Mouse (Mus musculus) kidney, postnatal 14 days (tissue): ENCODE data around the gene Foxq1.

Source experiments
- DNase-seq: peaks from one replicate; pipeline ENCODE4 v3.0.0; 2022; ENCODE audit warnings: mixed read lengths

The Foxq1 gene

GRCm38 (mm10) chr13:31572806-31573508 is 17.0 kb downstream of the Foxq1 start:
- no peak for DNase-seq

DNA sequence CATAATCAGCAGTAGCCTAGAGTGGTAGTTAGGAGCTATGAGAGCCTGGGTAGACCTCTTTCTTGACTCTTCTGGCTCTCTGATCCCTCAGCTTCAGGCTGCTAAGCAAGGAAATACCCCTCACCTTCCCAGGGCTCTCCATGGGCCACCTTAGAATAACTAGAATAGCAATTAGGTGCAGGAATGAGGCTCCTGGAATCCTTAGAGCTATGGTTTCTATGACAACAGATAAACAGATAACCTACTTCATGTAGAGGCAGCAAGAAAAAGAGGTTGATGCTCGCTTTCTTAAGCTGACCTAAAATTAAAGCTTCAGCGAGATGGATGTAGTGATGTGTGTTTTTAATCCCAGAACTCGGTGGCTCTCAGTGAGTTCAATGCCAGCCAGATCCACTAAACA is 18.7 kb downstream of the Foxq1 start:
- DNase-seq = no peak

DNA sequence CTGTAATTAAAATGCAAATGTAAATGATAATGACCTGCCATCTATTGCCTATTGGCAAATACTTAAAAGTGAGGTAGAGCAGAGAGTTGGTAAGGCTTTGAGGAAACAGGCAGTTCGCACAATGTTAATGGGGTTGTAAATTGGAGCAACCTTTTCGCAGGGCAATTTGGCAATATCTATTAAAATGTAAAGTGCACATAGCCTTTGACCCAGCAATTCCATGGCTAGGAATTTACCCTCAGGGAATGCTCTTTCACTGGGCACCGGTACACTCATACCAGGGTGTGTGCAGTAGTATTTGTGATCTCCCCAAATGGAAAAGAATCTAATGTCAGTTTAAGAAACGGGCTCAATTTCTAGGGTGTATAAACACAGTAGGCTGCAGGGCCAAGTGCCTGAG is 20.8 kb downstream of the Foxq1 start:
- no peak for DNase-seq

DNA sequence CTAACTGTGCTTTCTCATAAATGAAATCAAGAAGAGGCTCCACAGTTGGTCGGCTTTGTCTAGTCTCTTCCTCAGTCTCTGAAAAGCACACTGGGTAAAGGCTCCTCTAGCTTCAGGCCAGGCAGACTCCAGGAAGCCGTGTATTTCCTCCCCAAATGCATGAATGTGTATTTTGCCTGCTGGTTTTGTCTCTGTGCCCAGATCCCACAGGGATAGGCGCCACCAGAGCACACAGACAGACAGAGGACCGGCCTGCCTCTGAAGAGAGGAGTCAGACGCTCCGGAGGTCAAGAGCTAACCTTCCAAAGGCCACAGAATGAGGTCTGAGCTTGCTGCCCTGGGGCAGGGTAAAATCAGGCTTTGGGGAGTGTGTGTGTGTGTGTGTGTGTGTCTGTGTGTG is 21.6 kb downstream of the Foxq1 start:
- no peak for DNase-seq

- DNase-seq = peak; percentile 79
Measured at GRCm38 (mm10) chr13:31578389-31578788, 22.5 kb downstream of the Foxq1 start.

DNA sequence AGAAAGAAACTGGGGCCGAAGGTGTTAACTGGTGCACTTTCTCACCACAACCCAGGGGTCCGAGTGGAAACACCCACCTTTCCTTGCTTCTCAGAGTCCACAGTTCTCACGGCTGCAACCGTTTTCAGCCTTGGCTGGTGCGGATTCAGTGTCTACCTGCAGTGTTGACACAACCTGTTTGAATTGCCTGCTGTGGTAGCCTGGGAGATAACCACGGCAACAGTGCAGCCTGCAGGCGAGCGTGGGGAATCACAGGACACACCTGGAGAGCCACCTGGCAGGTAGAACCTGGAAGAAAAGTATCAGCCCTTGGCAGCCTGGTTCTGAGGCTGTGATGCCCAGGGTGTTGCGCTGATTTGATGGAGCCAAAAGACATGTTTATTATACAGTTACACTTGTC is 23.9 kb downstream of the Foxq1 start:
- DNase-seq = peak; percentile 63

GRCm38 (mm10) chr13:31587341-31587740 is 31.4 kb downstream of the Foxq1 start:
- no peak for DNase-seq

DNA sequence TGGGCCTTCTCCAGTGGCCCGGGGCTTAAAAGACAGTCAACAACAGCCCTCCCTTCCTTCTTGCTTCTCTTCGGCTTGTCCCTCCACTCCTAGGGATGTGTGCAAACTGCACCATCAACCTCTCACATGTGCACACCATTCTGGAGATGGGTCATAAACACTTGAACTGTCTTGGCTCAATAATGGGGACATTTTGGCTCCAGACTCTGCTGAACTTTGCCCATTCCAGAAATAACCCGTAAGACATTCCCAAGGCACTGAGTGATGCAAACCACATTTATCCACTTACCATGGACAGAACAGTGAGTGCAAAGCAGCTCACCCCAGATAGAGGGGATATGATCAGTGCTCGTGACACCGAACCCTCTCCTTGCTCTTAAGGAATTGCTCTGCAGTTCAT is 43.6 kb downstream of the Foxq1 start:
- DNase-seq = no peak

- DNase-seq = no peak
Measured at GRCm38 (mm10) chr13:31603964-31604363, 48.0 kb downstream of the Foxq1 start.
